Mouse (Mus musculus): ENCODE results near the gene Atl2. TPM values are rescaled to one million over a fixed set of nuclear protein-coding genes. Genes with fewer than 3 reads are reported as not detected.
A peak's percentile ranks its signal among the peaks of the same experiment; 100 is the strongest.

Atl2 gene
- 45.6 and 48.7 TPM in 2 replicates for polyA plus RNA-seq (2015; fragmentation: Nextera tagmentation; extraction: Ambion mirVana)

- Histone ChIP-seq H3K36me3 (ENCODE audit: control insufficient read depth, insufficient read depth, low read length) (no peaks in the 10 kb centered on the region), H3K27me3 (replicated peaks; ENCODE audit: control insufficient read depth, insufficient read depth, low read length) (peaks cover 3% of the 10 kb centered on the region; the same call in 1 of the 2 replicates), H3K4me3 (ENCODE audit: low read length) (peak within 1 kb of the TSS; percentile 94), H3K9ac (ENCODE audit: low read depth, low read length) (peak within 1 kb of the TSS; percentile 97), H3K9me3 (ENCODE audit: control insufficient read depth, low read length) (no peaks in the 10 kb centered on the region), H3K4me2 (ENCODE audit: low read depth, low read length) (peak within 1 kb of the TSS; percentile 90), H3K27ac (ENCODE audit: low read length) (peak within 1 kb of the TSS; percentile 94), H3K4me1 (ENCODE audit: control insufficient read depth, insufficient read depth, low read length) (peaks cover 23% of the 10 kb centered on the region)
- peak; percentile 90 for ATAC-seq
- under 1% methylated on average over 51 of the region's 51 CpGs for WGBS
These were observed at the start of gene Atl2 for GRCm38 (mm10) chr17:79895911-79896423. Atl2 (minus strand) TSS chr17:79896123.

GRCm38 (mm10) chr17:79944851-79945250 lies 48.9 kb upstream of the Atl2 start:
- no peaks in the 10 kb centered on the region for H3K9me3 ChIP-seq (ENCODE audit: control insufficient read depth, low read length)
- no peak overlapping the region for H3K4me3 ChIP-seq (ENCODE audit: low read length)
- H3K27ac ChIP-seq (ENCODE audit: low read length): no peak overlapping the region
- no peak overlapping the region for H3K4me2 ChIP-seq (ENCODE audit: low read depth, low read length)
- H3K4me1 ChIP-seq (ENCODE audit: control insufficient read depth, insufficient read depth, low read length): peaks cover 8% of the 10 kb centered on the region
- H3K36me3 ChIP-seq (ENCODE audit: control insufficient read depth, insufficient read depth, low read length): no peaks in the 10 kb centered on the region
- no peak overlapping the region for H3K9ac ChIP-seq (ENCODE audit: low read depth, low read length)
- H3K27me3 ChIP-seq (replicated peaks; ENCODE audit: control insufficient read depth, insufficient read depth, low read length): no peaks in the 10 kb centered on the region
- ATAC-seq: no peak
- 51% methylated on average over 6 of the region's 6 CpGs for WGBS

- no peak for ATAC-seq
- Histone ChIP-seq H3K4me2 (ENCODE audit: low read depth, low read length) (no peak overlapping the region), H3K9me3 (ENCODE audit: control insufficient read depth, low read length) (no peaks in the 10 kb centered on the region), H3K27me3 (replicated peaks; ENCODE audit: control insufficient read depth, insufficient read depth, low read length) (no peaks in the 10 kb centered on the region), H3K27ac (ENCODE audit: low read length) (no peak overlapping the region), H3K4me1 (ENCODE audit: control insufficient read depth, insufficient read depth, low read length) (peaks cover 6% of the 10 kb centered on the region; the same call in 1 of the 2 replicates), H3K9ac (ENCODE audit: low read depth, low read length) (no peak overlapping the region), H3K4me3 (ENCODE audit: low read length) (no peak overlapping the region), H3K36me3 (ENCODE audit: control insufficient read depth, insufficient read depth, low read length) (no peaks in the 10 kb centered on the region)
- WGBS: 77% methylated on average over 5 of the region's 5 CpGs
These were observed 46.5 kb upstream of the Atl2 start for GRCm38 (mm10) chr17:79942418-79942817.

GRCm38 (mm10) chr17:79939133-79939532 lies 43.2 kb upstream of the Atl2 start:
- H3K27ac ChIP-seq (ENCODE audit: low read length): no peak overlapping the region
- H3K27me3 ChIP-seq (replicated peaks; ENCODE audit: control insufficient read depth, insufficient read depth, low read length): no peaks in the 10 kb centered on the region
- no peak overlapping the region for H3K9ac ChIP-seq (ENCODE audit: low read depth, low read length)
- peaks cover 6% of the 10 kb centered on the region; the same call in 1 of the 2 replicates for H3K4me1 ChIP-seq (ENCODE audit: control insufficient read depth, insufficient read depth, low read length)
- H3K4me3 ChIP-seq (ENCODE audit: low read length): no peak overlapping the region
- no peak for ATAC-seq
- H3K36me3 ChIP-seq (ENCODE audit: control insufficient read depth, insufficient read depth, low read length): no peaks in the 10 kb centered on the region
- WGBS: 69% methylated on average over 3 of the region's 3 CpGs
- no peak overlapping the region; the same call in 1 of the 2 replicates for H3K4me2 ChIP-seq (ENCODE audit: low read depth, low read length)
- no peaks in the 10 kb centered on the region for H3K9me3 ChIP-seq (ENCODE audit: control insufficient read depth, low read length)

- Histone ChIP-seq H3K9ac (ENCODE audit: low read depth, low read length) (peak overlapping the region; percentile 14; the same call in 1 of the 2 replicates), H3K27me3 (replicated peaks; ENCODE audit: control insufficient read depth, insufficient read depth, low read length) (no peaks in the 10 kb centered on the region; the same call in 1 of the 2 replicates), H3K4me2 (ENCODE audit: low read depth, low read length) (no peak overlapping the region; the same call in 1 of the 2 replicates), H3K27ac (ENCODE audit: low read length) (peak overlapping the region; percentile 52), H3K9me3 (ENCODE audit: control insufficient read depth, low read length) (no peaks in the 10 kb centered on the region), H3K36me3 (ENCODE audit: control insufficient read depth, insufficient read depth, low read length) (no peaks in the 10 kb centered on the region), H3K4me1 (ENCODE audit: control insufficient read depth, insufficient read depth, low read length) (peaks cover 6% of the 10 kb centered on the region; the same call in 1 of the 2 replicates), H3K4me3 (ENCODE audit: low read length) (no peak overlapping the region)
- 68% methylated on average over 10 of the region's 10 CpGs for WGBS
- peak; percentile 94 for ATAC-seq
These were observed 42.1 kb upstream of the Atl2 start for GRCm38 (mm10) chr17:79937921-79938601.

- H3K4me1 ChIP-seq (ENCODE audit: control insufficient read depth, insufficient read depth, low read length): peaks cover 5% of the 10 kb centered on the region; the same call in 1 of the 2 replicates
- no peak for ATAC-seq
- no peak overlapping the region for H3K4me2 ChIP-seq (ENCODE audit: low read depth, low read length)
- no peak overlapping the region for H3K9ac ChIP-seq (ENCODE audit: low read depth, low read length)
- no peaks in the 10 kb centered on the region for H3K9me3 ChIP-seq (ENCODE audit: control insufficient read depth, low read length)
- no peak overlapping the region for H3K27ac ChIP-seq (ENCODE audit: low read length)
- WGBS: 93% methylated on average over 15 of the region's 15 CpGs
- no peaks in the 10 kb centered on the region; the same call in 1 of the 2 replicates for H3K27me3 ChIP-seq (replicated peaks; ENCODE audit: control insufficient read depth, insufficient read depth, low read length)
- H3K4me3 ChIP-seq (ENCODE audit: low read length): no peak overlapping the region
- H3K36me3 ChIP-seq (ENCODE audit: control insufficient read depth, insufficient read depth, low read length): no peaks in the 10 kb centered on the region
These were observed 38.4 kb upstream of the Atl2 start for GRCm38 (mm10) chr17:79934370-79934769.

- Histone ChIP-seq H3K4me3 (ENCODE audit: low read length) (no peak overlapping the region), H3K36me3 (ENCODE audit: control insufficient read depth, insufficient read depth, low read length) (no peaks in the 10 kb centered on the region), H3K4me2 (ENCODE audit: low read depth, low read length) (no peak overlapping the region), H3K27me3 (replicated peaks; ENCODE audit: control insufficient read depth, insufficient read depth, low read length) (no peaks in the 10 kb centered on the region; the same call in 1 of the 2 replicates), H3K27ac (ENCODE audit: low read length) (no peak overlapping the region), H3K9me3 (ENCODE audit: control insufficient read depth, low read length) (no peaks in the 10 kb centered on the region), H3K9ac (ENCODE audit: low read depth, low read length) (no peak overlapping the region), H3K4me1 (ENCODE audit: control insufficient read depth, insufficient read depth, low read length) (no peaks in the 10 kb centered on the region)
- no peak for ATAC-seq
- WGBS: 68% methylated on average over 5 of the region's 5 CpGs
These were observed 36.9 kb upstream of the Atl2 start for GRCm38 (mm10) chr17:79932676-79933278.

- WGBS: 86% methylated on average over 2 of the region's 2 CpGs
- Histone ChIP-seq H3K9ac (ENCODE audit: low read depth, low read length) (no peak overlapping the region), H3K36me3 (ENCODE audit: control insufficient read depth, insufficient read depth, low read length) (no peaks in the 10 kb centered on the region), H3K27ac (ENCODE audit: low read length) (peak overlapping the region; percentile 42; the same call in 1 of the 2 replicates), H3K9me3 (ENCODE audit: control insufficient read depth, low read length) (no peaks in the 10 kb centered on the region), H3K4me3 (ENCODE audit: low read length) (no peak overlapping the region), H3K4me1 (ENCODE audit: control insufficient read depth, insufficient read depth, low read length) (0 out of 2 replicates have a peak, but pooled peaks cover 2% of the 10 kb centered on the region), H3K27me3 (replicated peaks; ENCODE audit: control insufficient read depth, insufficient read depth, low read length) (no peaks in the 10 kb centered on the region), H3K4me2 (ENCODE audit: low read depth, low read length) (no peak overlapping the region)
- ATAC-seq: no peak
These were observed 31.2 kb upstream of the Atl2 start for GRCm38 (mm10) chr17:79927110-79927509.

- Histone ChIP-seq H3K27me3 (replicated peaks; ENCODE audit: control insufficient read depth, insufficient read depth, low read length) (no peaks in the 10 kb centered on the region), H3K9me3 (ENCODE audit: control insufficient read depth, low read length) (no peaks in the 10 kb centered on the region), H3K4me1 (ENCODE audit: control insufficient read depth, insufficient read depth, low read length) (0 out of 2 replicates have a peak, but pooled peaks cover 2% of the 10 kb centered on the region), H3K4me3 (ENCODE audit: low read length) (no peak overlapping the region), H3K4me2 (ENCODE audit: low read depth, low read length) (no peak overlapping the region), H3K9ac (ENCODE audit: low read depth, low read length) (no peak overlapping the region), H3K27ac (ENCODE audit: low read length) (peak overlapping the region; percentile 42; the same call in 1 of the 2 replicates), H3K36me3 (ENCODE audit: control insufficient read depth, insufficient read depth, low read length) (no peaks in the 10 kb centered on the region)
- ATAC-seq: peak; percentile 99
- 71% methylated on average over 3 of the region's 3 CpGs for WGBS
These were observed 30.6 kb upstream of the Atl2 start for GRCm38 (mm10) chr17:79926486-79926885.

Data from intestine, embryonic 16.5 days (tissue).